Mouse (Mus musculus) T-cell, adult 2 months (primary cell): ENCODE measurements around the gene Nup160.

Experiments used
- DNase-seq: peaks from one replicate; pipeline ENCODE4 v3.0.0; 2022; ENCODE audit warnings: low spot score

Nup160 gene

GRCm38 (mm10) chr2:90745053-90745678, 68.2 kb downstream of the Nup160 start, which contains the start of gene Fnbp4:
Gene Fnbp4 (plus strand): TSS chr2:90745370.
- DNase-seq = peak; percentile 98

DNA sequence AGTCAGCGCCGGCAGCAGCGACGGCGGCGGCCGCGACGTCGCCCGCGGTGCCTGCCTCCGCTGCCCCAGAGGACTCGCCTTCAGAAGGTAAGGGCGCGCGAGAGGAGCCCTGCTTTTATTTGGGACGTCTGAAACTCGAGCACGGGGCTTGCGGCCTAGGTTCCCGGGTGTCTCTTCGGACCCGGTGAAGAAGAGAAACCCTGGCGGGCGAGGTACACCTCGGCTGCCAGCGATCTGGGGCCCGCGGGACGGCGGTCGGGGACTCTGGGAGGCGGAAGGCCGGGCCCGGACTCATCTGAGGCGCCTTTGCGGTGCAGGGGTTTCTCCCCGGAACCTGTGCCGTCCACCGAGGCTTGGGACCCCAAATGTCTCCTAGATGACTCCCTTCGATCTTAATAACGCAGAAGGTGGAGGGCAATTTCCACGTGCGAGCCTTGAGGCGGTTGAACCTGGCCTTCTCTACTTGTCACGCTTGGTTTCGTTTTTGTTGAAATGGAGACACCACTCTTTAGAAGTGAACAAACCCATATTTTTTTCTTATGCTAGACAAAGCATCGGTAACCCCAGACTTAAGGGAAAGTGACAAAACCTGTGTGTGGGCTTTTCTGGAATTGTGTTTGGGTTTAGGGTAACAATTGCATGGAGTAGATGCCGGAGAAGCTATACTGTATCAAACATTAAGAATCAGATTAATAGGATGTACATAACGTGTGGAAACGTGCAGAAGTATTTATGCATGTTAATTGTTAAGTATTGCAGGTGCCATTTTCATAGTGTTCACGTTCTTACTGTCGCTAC, 68.9 kb downstream of the Nup160 start:
- DNase-seq = peak; percentile 60

GRCm38 (mm10) chr2:90746538-90746865, 69.5 kb downstream of the Nup160 start:
- DNase-seq = no peak

DNA sequence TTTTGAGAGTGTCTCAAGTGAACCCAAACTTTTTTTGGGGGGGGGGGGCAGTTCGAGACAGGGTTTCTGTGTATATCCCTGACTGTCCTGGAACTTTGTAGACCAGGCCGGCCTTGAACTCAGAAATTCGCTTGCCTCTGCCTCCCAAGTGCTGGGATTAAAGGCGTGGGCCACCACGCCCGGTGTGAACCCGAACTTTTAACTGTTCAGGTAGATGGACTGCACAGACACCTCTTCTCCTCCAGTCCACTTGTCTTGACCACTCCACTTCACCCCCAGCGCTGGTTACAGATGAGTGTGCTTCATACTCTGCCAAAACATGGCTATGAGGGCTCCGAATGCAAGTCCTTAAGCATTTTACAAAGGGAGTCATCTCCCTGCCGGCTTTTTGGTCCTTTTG, 70.1 kb downstream of the Nup160 start:
- DNase-seq = no peak

DNA sequence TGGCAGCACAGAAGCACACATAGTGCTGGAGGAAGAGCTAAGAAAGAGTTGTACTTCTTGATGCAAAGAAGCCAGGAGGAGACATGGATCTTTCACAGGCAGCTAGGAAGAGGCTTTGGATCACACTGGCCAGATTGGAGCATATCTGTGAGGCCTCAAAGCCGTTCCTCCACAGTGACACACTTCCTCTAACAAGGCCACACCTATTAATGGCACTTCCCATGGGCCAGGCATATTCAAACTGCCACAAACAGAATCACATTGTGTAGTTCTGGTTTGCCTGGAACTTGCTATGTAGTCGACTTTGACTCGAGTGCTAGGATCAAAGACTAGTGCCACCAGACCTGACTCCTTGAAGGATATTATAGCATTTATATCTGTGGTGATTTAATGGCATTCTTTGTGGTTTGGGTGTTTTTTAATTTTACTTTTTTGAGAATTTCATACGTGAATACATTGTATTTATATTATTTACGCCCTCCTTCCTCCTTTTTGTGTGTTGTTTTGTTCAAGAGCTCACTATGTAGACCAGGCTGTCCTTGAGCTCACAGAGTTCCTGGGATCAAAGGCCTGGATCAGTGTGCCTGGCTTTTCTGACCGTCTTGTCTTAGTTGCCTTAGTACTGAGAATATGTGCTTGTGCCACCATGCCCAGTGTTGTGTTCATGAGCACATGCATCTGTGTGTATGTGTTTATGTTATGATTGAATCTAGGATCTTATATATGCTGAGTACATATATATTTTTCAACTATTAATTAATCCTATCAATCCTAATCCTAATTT, 72.9 kb downstream of the Nup160 start:
- DNase-seq = no peak

- no peak for DNase-seq
These were observed 76.5 kb downstream of the Nup160 start for GRCm38 (mm10) chr2:90753565-90753964.

GRCm38 (mm10) chr2:90754188-90754587, 77.2 kb downstream of the Nup160 start:
- DNase-seq = no peak

DNA sequence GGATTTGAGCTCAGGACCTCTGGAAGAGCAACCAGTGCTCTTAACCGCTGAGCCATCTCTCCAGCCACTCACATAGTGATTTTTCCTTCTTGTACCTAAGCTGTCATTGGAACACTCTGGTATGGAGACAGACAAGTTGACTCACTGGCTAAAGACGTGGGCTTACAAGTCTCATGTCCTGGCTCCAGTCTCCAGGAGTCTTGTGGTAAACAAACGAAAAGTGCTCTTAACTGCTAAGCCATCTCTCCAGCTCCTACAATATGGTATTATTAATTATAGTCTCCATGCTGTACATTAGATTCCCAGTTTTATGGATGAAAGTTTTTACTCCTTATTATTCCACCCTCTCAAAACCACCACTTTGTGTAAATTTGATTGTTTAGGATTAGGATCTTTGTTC, 88.1 kb downstream of the Nup160 start:
- DNase-seq = no peak

DNA sequence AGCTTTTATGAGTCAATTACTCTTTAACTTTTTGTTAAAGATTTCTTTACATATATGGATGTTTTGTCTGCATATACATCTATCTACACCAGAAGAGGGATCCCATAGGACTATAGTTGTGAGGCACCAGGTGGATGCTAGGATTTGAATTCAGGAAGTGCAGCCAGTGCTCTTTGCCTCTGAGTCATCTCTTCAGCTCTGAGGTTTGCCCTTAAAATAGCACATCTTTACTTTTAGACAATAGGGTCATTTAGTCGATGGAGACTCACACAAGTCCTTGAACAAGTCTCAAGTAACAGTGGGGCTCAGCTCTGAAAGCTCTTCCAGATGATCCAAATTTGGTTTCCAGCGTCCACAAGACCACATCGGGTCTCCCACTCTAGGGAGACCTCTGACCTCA, 104.3 kb downstream of the Nup160 start:
- no peak for DNase-seq

- DNase-seq = no peak
These were observed 104.9 kb downstream of the Nup160 start for GRCm38 (mm10) chr2:90781938-90782337.

- DNase-seq = no peak
These were observed 105.4 kb downstream of the Nup160 start, which contains the start of gene Agbl2 for GRCm38 (mm10) chr2:90782458-90782857. Gene Agbl2 (plus strand): TSS chr2:90782727.

DNA sequence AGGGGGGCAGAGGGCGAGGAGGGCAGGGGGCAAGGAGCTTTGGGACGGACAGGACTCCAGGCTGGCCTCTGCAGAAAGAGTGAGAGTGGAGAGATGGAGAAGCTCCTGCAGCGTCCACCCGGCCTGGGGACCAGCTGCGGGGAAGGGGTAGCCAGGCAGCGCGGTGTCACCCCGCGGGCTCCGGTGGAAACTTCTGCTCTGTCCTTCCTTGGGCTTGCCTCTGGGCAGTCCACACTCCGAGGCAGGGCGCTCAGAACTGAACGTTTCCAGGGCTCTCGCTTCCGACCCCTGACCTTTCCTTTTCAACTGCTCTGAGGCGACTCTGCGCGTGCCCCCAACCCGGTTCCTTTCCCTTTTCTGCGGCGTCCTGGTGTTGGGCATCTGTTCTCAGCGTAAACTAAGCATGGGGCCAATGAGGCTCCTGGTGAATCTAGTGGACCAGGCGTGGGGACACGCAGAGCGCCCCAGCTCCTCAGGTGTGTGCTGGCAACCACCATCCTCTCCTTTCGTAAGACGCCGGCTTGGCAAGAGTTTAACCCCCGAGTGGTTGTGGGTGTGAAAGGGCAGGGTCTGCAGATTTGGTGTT, 106.0 kb downstream of the Nup160 start:
- no peak for DNase-seq
